Mouse (Mus musculus): ENCODE data around the gene Slc6a16.

DNA sequence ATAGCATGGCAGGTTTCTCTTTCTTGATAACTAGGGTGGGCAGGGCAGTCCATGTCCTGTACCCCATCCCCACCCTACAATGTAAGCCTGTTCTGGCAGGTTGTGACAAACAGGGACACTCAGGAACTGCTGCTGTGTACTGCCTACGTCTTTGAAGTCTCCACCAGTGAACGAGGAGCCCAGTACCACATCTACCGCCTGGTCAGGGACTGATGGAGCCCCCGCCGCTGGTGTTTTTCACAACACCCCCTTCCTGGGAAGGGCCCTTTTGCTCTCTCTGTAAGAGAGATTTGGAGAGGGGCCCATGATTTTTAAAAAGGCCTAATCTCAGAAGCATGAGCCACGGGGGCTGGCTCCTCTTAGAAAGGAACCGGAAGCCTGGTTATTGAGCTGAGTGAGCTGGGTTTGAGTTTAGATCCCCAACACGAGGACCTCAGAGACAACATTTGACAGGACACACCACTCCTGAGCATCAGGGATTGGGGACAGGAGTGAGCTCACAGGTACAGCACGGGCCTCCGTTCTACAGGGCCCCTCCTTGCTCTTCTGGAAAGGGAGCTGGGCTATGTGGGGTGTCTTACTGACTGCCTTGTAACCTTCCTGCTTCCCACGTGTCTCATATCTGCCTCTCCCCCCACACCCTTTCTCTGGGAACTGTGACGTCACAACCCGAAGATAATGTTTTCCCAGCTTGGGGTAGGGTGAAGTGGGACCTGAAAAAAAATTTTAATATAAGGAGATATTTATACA, 8.0 kb upstream of the Slc6a16 start:
- TF ChIP-seq CTCF (IDR thresholded peaks at IDR 0.05; ENCODE audit: insufficient read depth, low read depth, low read length) = no peak
- no peak for TF ChIP-seq POLR2A (IDR thresholded peaks at IDR 0.05; ENCODE audit: insufficient read depth, low read depth, low read length)
